Mouse (Mus musculus) WW6 (cell line): ENCODE results near the gene Lrba.

Source experiments
- DNase-seq: peaks from one replicate; pipeline ENCODE4 v3.0.0-alpha.2; 2013; ENCODE audit warnings: low read depth, low spot score

Gene Lrba

GRCm38 (mm10) chr3:86756548-86756947 lies 532.1 kb downstream of the Lrba start:
- no peak for DNase-seq

- no peak for DNase-seq
Observed at GRCm38 (mm10) chr3:86758727-86759126, 534.2 kb downstream of the Lrba start.

DNA sequence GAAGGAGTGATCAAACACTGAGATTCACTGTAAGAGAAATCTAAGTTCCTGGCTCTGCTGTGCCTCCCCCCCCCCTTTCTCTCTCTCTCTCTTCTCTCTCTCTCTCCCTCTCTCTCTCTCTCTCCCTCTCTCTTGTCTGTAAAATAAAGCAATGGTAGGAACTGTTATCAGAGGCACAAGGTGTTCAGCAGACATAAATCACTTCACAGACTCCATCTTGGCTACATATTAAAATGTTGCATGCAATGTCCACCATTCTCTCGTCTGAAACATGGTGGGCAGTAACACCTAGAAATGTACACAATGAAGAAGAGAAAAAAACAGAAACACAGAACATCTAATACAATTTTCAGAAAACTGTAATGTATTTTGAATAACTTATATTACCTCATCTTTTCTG lies 534.9 kb downstream of the Lrba start:
- no peak for DNase-seq

DNA sequence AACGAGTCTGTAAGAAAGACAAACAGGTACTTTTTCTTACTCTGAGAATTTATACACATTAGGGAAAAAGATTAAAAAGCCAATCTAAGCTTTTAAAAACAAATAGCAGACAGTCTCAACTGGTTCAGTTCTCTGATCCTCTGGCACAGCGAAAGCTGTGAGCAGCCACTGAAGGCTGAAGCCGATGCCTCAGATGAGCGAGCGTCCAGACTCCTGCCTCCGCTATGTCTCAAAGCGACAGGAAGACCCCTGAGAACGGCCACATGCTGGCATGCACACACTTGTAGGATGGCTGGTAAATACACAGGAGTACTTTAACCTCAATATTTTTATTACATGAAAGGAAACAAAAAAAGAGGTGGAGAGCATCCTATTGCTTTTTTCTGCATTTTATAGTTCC lies 535.4 kb downstream of the Lrba start:
- DNase-seq, result no peak

DNA sequence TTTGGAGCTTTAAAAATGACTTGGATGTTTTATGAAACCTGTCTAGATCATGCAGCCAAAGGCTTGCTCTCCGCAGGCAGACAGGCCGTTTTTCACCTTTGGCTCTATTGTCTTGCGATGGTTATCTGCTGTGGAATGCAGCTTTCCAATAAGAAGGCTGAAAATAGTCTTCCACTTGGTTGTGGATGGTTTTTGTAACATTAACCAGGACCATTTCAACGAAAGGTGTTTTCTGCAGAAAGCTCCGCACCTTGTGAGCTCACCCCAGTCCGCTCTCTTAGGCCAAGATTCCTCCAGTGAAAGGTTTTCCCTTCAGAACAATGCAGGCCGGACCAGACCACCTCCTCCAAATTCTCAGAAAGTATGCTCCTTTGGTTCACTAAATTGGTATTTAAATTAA lies 536.0 kb downstream of the Lrba start:
- DNase-seq, result no peak

- DNase-seq, result peak; percentile 26
Observed at GRCm38 (mm10) chr3:86761095-86762035, 536.9 kb downstream of the Lrba start.

DNA sequence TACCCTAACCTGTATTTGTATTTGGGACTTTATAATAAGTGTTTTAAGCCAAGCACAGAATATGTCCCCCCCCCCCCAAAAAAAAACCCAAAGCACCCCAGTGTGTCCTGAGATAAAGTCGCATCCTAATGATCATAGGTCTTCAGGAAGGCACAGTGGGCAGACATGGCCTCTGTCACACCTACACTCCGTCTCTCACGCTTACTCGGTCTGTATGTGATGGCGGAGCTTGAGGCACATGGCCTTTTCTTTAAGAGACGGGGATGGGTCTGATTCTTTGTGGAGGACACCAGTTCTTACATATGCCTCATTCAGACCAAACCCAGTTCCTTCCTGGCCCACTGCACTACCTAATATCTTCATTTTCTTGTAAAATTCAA lies 537.5 kb downstream of the Lrba start:
- DNase-seq, result no peak

- DNase-seq, result no peak
Observed at GRCm38 (mm10) chr3:86762456-86762855, 538.0 kb downstream of the Lrba start.

DNA sequence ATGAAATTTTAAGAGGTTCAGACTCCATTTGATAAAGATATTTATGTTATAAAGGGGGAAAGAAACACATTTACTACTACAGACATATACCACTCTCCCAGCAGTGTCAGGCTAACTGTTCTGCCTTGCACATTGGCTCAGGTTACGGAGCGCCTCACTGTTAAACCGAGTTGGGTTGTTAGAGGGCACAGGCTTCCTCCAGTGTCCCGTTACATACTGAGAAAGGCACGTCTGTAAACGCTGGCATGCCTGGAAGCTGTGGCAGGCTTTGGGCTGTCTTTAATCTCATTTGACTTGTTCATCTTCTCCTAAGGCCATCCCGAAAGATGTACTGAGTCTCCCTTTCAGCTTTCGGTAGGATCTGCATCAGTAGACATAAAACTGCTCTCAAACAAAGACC lies 544.1 kb downstream of the Lrba start:
- no peak for DNase-seq

DNA sequence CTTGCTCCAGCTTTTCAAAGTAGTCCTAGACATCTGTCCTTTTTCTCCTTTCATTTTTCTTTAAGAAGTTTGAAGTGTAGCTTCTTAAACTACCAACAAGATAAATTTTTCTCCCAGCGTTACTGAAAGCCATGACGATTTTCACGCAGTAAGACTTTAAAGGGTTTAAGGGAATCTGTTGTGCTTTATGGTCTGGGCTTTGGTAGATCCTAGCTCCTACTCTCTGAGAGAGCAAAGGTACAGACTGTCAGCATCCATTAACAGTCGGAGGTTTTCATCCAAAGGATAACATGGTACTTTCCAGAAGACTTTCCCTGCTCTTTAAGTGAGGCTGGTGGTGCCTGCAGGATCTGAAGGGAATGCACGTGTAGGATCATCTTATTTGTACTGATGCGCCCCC lies 544.5 kb downstream of the Lrba start:
- DNase-seq, result no peak

DNA sequence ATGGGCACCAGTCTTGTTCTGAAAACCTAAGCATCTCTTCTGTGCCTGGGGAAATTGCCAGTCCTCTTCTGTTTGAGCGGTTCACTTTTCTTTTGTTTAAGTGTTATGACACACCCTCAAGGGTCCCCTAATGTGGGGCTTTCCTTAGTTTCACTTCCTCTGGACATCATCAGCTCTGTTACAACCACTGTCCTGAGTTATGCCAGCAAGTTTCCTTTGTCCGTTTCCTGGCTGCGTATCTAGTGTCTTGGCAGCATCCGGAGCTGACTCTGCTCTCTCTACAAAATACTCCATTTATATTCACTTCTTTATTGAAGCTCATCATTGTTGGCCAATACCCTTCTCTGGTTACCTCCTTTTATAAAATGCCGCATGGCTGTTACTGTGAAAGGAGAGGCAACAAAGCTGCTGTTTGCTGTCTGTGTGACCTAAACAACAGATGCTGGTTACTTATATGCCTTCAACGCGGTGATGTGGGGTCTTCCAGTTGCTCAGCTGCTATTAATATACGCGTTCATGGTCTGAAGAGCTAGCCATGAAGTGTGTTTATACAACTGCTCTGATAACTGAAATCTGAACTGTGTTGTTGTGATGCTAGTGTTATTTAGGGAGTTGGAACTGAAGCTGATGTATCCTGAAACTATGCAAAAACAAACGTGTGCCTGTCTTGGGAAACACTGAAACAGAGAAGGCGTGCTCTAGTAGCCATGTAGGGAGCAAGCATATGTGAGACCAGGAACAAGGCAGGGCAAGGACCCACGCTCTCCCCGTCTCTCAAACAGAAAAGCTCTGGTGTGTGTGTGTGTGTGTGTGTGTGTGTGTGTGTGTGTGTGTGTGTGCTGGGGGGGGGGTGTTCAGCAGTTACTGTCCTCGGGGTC lies 550.3 kb downstream of the Lrba start:
- no peak for DNase-seq

- no peak for DNase-seq
Observed at GRCm38 (mm10) chr3:86775444-86775828, 551.0 kb downstream of the Lrba start.

- no peak for DNase-seq
Observed at GRCm38 (mm10) chr3:86779704-86780103, 555.2 kb downstream of the Lrba start.

DNA sequence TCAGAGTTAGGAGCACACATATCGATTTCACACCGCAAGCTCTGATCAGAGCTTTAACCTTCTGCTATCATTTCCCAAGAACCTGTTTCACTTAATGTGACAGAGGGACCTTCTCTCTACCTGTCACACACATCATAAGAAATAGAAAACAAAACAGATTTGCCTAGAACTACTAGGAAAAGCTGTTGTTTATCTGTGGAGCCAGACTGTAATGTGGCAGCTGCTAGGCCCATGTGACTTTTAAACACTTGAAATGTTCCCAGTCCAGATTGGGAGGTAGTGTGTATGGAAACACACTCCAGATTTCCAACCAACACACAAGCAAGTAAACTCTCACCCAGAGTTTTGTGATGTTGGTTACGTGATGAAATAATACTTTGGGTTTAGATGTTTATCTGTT lies 559.6 kb downstream of the Lrba start:
- DNase-seq, result no peak

GRCm38 (mm10) chr3:86784930-86785329 lies 560.5 kb downstream of the Lrba start:
- no peak for DNase-seq

DNA sequence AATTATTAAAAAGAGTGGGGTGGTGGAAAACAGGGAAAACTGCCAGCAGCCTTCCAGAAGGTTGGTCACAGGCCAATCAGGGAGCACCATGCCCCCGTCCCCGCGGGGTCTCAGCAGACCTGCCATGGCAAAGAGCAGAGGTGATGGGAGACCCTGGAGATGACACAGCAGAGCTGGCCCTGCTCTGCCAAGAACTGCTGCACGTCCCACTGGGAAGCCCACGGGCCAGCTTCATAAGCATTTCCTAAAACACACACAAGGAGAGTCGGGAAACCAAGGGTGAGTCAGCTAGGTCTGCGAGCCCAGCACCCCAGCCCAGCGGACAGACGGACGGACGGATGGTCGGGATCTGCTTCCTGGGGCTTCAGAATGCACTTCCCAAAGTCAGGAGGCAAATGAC lies 561.8 kb downstream of the Lrba start:
- DNase-seq, result no peak

- no peak for DNase-seq
Observed at GRCm38 (mm10) chr3:86786845-86787351, 562.4 kb downstream of the Lrba start.

- no peak for DNase-seq
Observed at GRCm38 (mm10) chr3:86787423-86788123, 563.1 kb downstream of the Lrba start.

DNA sequence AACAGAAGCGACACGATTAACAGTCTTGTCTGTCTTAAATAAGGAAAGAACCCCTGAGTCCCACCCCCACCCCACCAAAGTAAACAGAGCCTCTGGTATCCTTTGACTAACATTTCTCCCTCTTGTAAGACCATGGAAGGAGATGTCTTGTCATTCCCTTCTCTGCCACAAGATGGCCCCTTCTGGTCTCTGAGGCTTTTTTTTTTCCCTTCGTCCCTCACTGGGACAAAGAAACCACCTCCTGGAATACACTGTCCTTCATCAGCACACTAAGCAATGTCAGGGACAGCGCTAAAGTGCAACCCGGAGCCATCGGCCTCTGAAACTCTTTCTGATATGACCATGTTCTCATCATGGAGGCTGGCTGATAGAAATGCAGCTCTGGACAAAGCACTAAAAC lies 564.2 kb downstream of the Lrba start:
- DNase-seq, result peak; percentile 40

DNA sequence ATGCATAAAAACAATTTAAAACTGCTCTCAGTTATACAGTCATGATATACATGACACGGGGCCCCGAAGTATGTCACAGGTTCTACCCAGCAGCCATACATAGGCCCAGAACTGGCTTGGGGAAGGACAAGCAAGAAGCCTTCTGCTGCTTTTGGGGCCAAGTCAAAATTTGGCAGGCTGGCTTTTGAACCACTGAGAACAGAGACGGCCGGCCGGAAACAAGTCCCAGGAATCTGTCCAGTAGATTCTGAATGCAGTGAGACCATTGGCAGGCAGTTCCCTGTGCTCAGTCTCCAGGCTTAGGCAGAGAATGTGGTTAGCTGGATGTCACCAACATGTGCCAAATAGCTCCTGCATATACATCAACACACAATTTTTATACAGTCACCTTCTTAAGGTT lies 565.3 kb downstream of the Lrba start:
- no peak for DNase-seq

- DNase-seq, result no peak
Observed at GRCm38 (mm10) chr3:86793264-86793663, 568.8 kb downstream of the Lrba start.

DNA sequence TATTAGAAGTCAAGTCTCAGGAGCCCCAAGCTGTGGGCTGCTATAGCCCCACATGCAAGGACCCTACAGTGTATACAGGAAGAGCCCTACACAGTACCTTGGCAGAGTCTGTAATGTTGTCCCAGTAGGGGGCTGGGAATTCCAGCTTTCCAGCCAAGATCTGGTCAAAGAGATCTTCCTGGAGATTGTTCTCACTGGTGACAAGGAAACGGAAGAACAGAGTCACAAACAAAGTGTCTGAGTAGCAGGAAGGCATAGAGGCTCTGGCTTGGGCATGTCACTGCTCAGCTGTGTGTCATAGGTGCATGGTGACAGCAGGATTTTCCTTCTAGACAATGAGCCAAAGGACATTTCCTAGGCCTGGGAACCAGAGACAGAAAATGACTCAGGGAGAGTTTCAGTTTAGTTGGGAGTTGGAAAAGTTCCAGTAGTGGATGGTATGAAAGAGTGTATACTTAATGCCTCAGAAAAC lies 569.3 kb downstream of the Lrba start:
- no peak for DNase-seq
